Mouse (Mus musculus): ENCODE results near the gene Klhl41. TPM values are rescaled to one million over a fixed set of nuclear protein-coding genes. Genes with fewer than 3 reads are reported as not detected.
"Not testable (repeated sequence)": the region's sequence is repeated elsewhere in the genome, so short reads cannot be mapped to it uniquely, and the experiment has no call there.

Klhl41 gene
- polyA plus RNA-seq, 1 experiment from 2014 or later = 0.12 TPM

GRCm38 (mm10) chr2:69676713-69677112 is 6.8 kb downstream of the Klhl41 start:
- Histone ChIP-seq H3K27ac (ENCODE audit: low read depth, low read length) (no peak overlapping the region), H3K9ac (ENCODE audit: low read length) (no peak overlapping the region), H3K4me1 (ENCODE audit: control insufficient read depth, insufficient read depth, low read length) (no peaks in the 10 kb centered on the region), H3K9me3 (ENCODE audit: control insufficient read depth, low read length) (no peaks in the 10 kb centered on the region), H3K36me3 (ENCODE audit: control insufficient read depth, insufficient read depth, low read length) (no peaks in the 10 kb centered on the region), H3K27me3 (ENCODE audit: control insufficient read depth, insufficient read depth, low read length) (peaks cover 5% of the 10 kb centered on the region; the same call in 1 of the 2 replicates), H3K4me3 (ENCODE audit: low read depth, low read length) (no peak overlapping the region), H3K4me2 (no peak overlapping the region)
- ATAC-seq (ENCODE audit: low FRiP score) (no peak), DNase-seq (ENCODE audit: low spot score, missing footprints) (peak; percentile 35)
- WGBS = 74% methylated on average over 2 of the region's 2 CpGs

- H3K4me2 ChIP-seq = not testable (repeated sequence)
- peak; percentile 31 for DNase-seq (ENCODE audit: low spot score, missing footprints)
- 84% methylated on average over 2 of the region's 2 CpGs for WGBS
Observed at GRCm38 (mm10) chr2:69677215-69677614, 7.3 kb downstream of the Klhl41 start.

GRCm38 (mm10) chr2:69679990-69680389 is 10.1 kb downstream of the Klhl41 start:
- H3K9ac ChIP-seq (ENCODE audit: low read length) = no peak overlapping the region
- H3K27ac ChIP-seq (ENCODE audit: low read depth, low read length) = no peak overlapping the region
- ATAC-seq (ENCODE audit: low FRiP score) (no peak), DNase-seq (ENCODE audit: low spot score, missing footprints) (no peak)
- H3K4me2 ChIP-seq = no peak overlapping the region
- no peaks in the 10 kb centered on the region for H3K9me3 ChIP-seq (ENCODE audit: control insufficient read depth, low read length)
- no peaks in the 10 kb centered on the region for H3K36me3 ChIP-seq (ENCODE audit: control insufficient read depth, insufficient read depth, low read length)
- WGBS = 69% methylated on average over 6 of the region's 6 CpGs
- peaks cover 11% of the 10 kb centered on the region for H3K4me1 ChIP-seq (ENCODE audit: control insufficient read depth, insufficient read depth, low read length)
- H3K4me3 ChIP-seq (ENCODE audit: low read depth, low read length) = no peak overlapping the region
- peaks cover 5% of the 10 kb centered on the region; the same call in 1 of the 2 replicates for H3K27me3 ChIP-seq (ENCODE audit: control insufficient read depth, insufficient read depth, low read length)

More at GRCm38 (mm10) chr2:69677215-69677614, 7.3 kb downstream of the Klhl41 start:
- not testable (repeated sequence) for H3K4me1 ChIP-seq (ENCODE audit: control insufficient read depth, insufficient read depth, low read length); H3K4me3 ChIP-seq (ENCODE audit: low read depth, low read length); H3K9ac ChIP-seq (ENCODE audit: low read length); H3K27me3 ChIP-seq (ENCODE audit: control insufficient read depth, insufficient read depth, low read length); H3K27ac ChIP-seq (ENCODE audit: low read depth, low read length); ATAC-seq (ENCODE audit: low FRiP score); H3K36me3 ChIP-seq (ENCODE audit: control insufficient read depth, insufficient read depth, low read length); H3K9me3 ChIP-seq (ENCODE audit: control insufficient read depth, low read length)

GRCm38 (mm10) chr2:69681931-69682330 is 12.0 kb downstream of the Klhl41 start:
- ATAC-seq (ENCODE audit: low FRiP score) (no peak), DNase-seq (ENCODE audit: low spot score, missing footprints) (no peak)
- Histone ChIP-seq H3K27ac (ENCODE audit: low read depth, low read length) (no peak overlapping the region), H3K4me2 (no peak overlapping the region), H3K9ac (ENCODE audit: low read length) (no peak overlapping the region), H3K9me3 (ENCODE audit: control insufficient read depth, low read length) (no peaks in the 10 kb centered on the region), H3K36me3 (ENCODE audit: control insufficient read depth, insufficient read depth, low read length) (no peaks in the 10 kb centered on the region), H3K4me3 (ENCODE audit: low read depth, low read length) (no peak overlapping the region), H3K27me3 (ENCODE audit: control insufficient read depth, insufficient read depth, low read length) (peaks cover 8% of the 10 kb centered on the region; the same call in 1 of the 2 replicates), H3K4me1 (ENCODE audit: control insufficient read depth, insufficient read depth, low read length) (peaks cover 11% of the 10 kb centered on the region)
- WGBS = 84% methylated on average over 4 of the region's 4 CpGs

GRCm38 (mm10) chr2:69683036-69683805 is 13.3 kb downstream of the Klhl41 start:
- 15% methylated on average over 13 of the region's 13 CpGs for WGBS
- H3K4me2 ChIP-seq = peak overlapping the region; percentile 10; the same call in 1 of the 2 replicates
- peak; percentile 85 for ATAC-seq (ENCODE audit: low FRiP score)

GRCm38 (mm10) chr2:69684488-69684887 is 14.6 kb downstream of the Klhl41 start:
- ATAC-seq (ENCODE audit: low FRiP score) (no peak), DNase-seq (ENCODE audit: low spot score, missing footprints) (no peak)
- Histone ChIP-seq H3K9ac (ENCODE audit: low read length) (no peak overlapping the region), H3K9me3 (ENCODE audit: control insufficient read depth, low read length) (no peaks in the 10 kb centered on the region), H3K27ac (ENCODE audit: low read depth, low read length) (no peak overlapping the region), H3K4me3 (ENCODE audit: low read depth, low read length) (no peak overlapping the region), H3K36me3 (ENCODE audit: control insufficient read depth, insufficient read depth, low read length) (peaks cover 4% of the 10 kb centered on the region; the same call in 1 of the 2 replicates), H3K4me2 (no peak overlapping the region), H3K4me1 (ENCODE audit: control insufficient read depth, insufficient read depth, low read length) (peaks cover 11% of the 10 kb centered on the region), H3K27me3 (ENCODE audit: control insufficient read depth, insufficient read depth, low read length) (peaks cover 8% of the 10 kb centered on the region; the same call in 1 of the 2 replicates)
- 93% methylated on average over 3 of the region's 3 CpGs for WGBS

More at GRCm38 (mm10) chr2:69683036-69683805, 13.3 kb downstream of the Klhl41 start:
- H3K27ac ChIP-seq (ENCODE audit: low read depth, low read length) = no peak overlapping the region
- H3K9ac ChIP-seq (ENCODE audit: low read length) = no peak overlapping the region
- no peak overlapping the region for H3K4me3 ChIP-seq (ENCODE audit: low read depth, low read length)
- peak; percentile 95 for DNase-seq (ENCODE audit: low spot score, missing footprints)
- H3K36me3 ChIP-seq (ENCODE audit: control insufficient read depth, insufficient read depth, low read length) = no peaks in the 10 kb centered on the region
- H3K4me1 ChIP-seq (ENCODE audit: control insufficient read depth, insufficient read depth, low read length) = peaks cover 11% of the 10 kb centered on the region
- no peaks in the 10 kb centered on the region for H3K9me3 ChIP-seq (ENCODE audit: control insufficient read depth, low read length)
- peaks cover 8% of the 10 kb centered on the region; the same call in 1 of the 2 replicates for H3K27me3 ChIP-seq (ENCODE audit: control insufficient read depth, insufficient read depth, low read length)

- H3K36me3 ChIP-seq (ENCODE audit: control insufficient read depth, insufficient read depth, low read length) = peaks cover 6% of the 10 kb centered on the region
- H3K9me3 ChIP-seq (ENCODE audit: control insufficient read depth, low read length) = no peaks in the 10 kb centered on the region
- no peak overlapping the region for H3K4me2 ChIP-seq
- H3K4me1 ChIP-seq (ENCODE audit: control insufficient read depth, insufficient read depth, low read length) = no peaks in the 10 kb centered on the region
- H3K4me3 ChIP-seq (ENCODE audit: low read depth, low read length) = no peak overlapping the region
- H3K9ac ChIP-seq (ENCODE audit: low read length) = no peak overlapping the region
- ATAC-seq (ENCODE audit: low FRiP score) (no peak), DNase-seq (ENCODE audit: low spot score, missing footprints) (no peak)
- no peak overlapping the region for H3K27ac ChIP-seq (ENCODE audit: low read depth, low read length)
- WGBS = 93% methylated on average over 3 of the region's 3 CpGs
- peaks cover under 1% of the 10 kb centered on the region; the same call in 1 of the 2 replicates for H3K27me3 ChIP-seq (ENCODE audit: control insufficient read depth, insufficient read depth, low read length)
Observed at GRCm38 (mm10) chr2:69690214-69690613, 20.3 kb downstream of the Klhl41 start.

- ATAC-seq (ENCODE audit: low FRiP score) = no peak
- no peak overlapping the region for H3K4me2 ChIP-seq
- no peak overlapping the region for H3K4me3 ChIP-seq (ENCODE audit: low read depth, low read length)
- no peaks in the 10 kb centered on the region for H3K4me1 ChIP-seq (ENCODE audit: control insufficient read depth, insufficient read depth, low read length)
- no peak for DNase-seq (ENCODE audit: low spot score, missing footprints)
- H3K27me3 ChIP-seq (ENCODE audit: control insufficient read depth, insufficient read depth, low read length) = no peaks in the 10 kb centered on the region; the same call in 1 of the 2 replicates
- no peak overlapping the region for H3K9ac ChIP-seq (ENCODE audit: low read length)
- no peaks in the 10 kb centered on the region for H3K9me3 ChIP-seq (ENCODE audit: control insufficient read depth, low read length)
- no peak overlapping the region for H3K27ac ChIP-seq (ENCODE audit: low read depth, low read length)
- WGBS = 89% methylated on average over 6 of the region's 6 CpGs
- peaks cover 6% of the 10 kb centered on the region for H3K36me3 ChIP-seq (ENCODE audit: control insufficient read depth, insufficient read depth, low read length)
Observed at GRCm38 (mm10) chr2:69690843-69691242, 20.9 kb downstream of the Klhl41 start.

- Histone ChIP-seq H3K27me3 (ENCODE audit: control insufficient read depth, insufficient read depth, low read length) (no peaks in the 10 kb centered on the region), H3K9ac (ENCODE audit: low read length) (no peak overlapping the region), H3K9me3 (ENCODE audit: control insufficient read depth, low read length) (no peaks in the 10 kb centered on the region), H3K4me1 (ENCODE audit: control insufficient read depth, insufficient read depth, low read length) (no peaks in the 10 kb centered on the region), H3K4me2 (no peak overlapping the region), H3K36me3 (ENCODE audit: control insufficient read depth, insufficient read depth, low read length) (peaks cover 6% of the 10 kb centered on the region), H3K4me3 (ENCODE audit: low read depth, low read length) (no peak overlapping the region), H3K27ac (ENCODE audit: low read depth, low read length) (no peak overlapping the region)
- ATAC-seq (ENCODE audit: low FRiP score) (no peak), DNase-seq (ENCODE audit: low spot score, missing footprints) (no peak)
- WGBS = 95% methylated on average over 11 of the region's 11 CpGs
Observed at GRCm38 (mm10) chr2:69693501-69693900, 23.6 kb downstream of the Klhl41 start.
